Mouse (Mus musculus) spleen, postnatal 0 days (tissue): ENCODE measurements around the gene Gm20821. TPM values are rescaled to one million over a fixed set of nuclear protein-coding genes. Genes with fewer than 3 reads are reported as not detected.

Experiments used
- polyA plus RNA-seq: library from polyadenylated mRNA; unstranded; fragments of >200 nt; fragmentation: Nextera tagmentation; extraction: Ambion mirVana; gene quantifications from 2 replicates; pipeline ENCODE4 v1.2.1, GENCODE M21; 2015

Gene Gm20821
- not detected in 2 replicates for polyA plus RNA-seq

DNA sequence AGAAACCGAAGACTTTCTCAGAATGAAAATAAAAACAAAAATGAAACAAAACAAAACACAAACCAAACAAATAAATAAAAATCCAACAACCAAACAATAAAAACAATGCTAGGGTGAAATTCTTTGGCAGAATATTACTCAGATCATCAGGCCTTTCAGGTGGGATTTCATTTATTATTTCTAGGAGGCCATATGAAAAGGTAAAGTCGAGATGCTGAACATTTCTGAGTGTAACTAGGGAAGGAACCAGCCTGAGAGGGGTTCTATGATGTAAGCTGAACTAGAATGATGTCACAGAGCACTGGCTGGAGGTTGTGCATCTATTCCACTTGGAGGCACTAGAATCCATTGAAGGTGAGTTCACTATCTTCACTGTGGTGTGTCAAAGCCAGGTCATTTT, at the start of gene Gm20821:
Gene Gm20821, plus strand, starts transcription at position 301 of the 400 bp plus-strand sequence.

